Mouse (Mus musculus) MEL (cell line): ENCODE measurements around the gene Veph1. TPM values are rescaled to one million over a fixed set of nuclear protein-coding genes. Genes with fewer than 3 reads are reported as not detected.

ENCODE experiments used
- DNase-seq: peaks from one replicate; pipeline ENCODE4 v3.0.0; 2011; ENCODE audit warnings: low read depth, low spot score
- H3K27ac ChIP-seq: 2 replicates; pipeline ENCODE4 v1.5.1; 2012; ENCODE audit warnings: low read depth, mild to moderate bottlenecking, control low read depth, low read length, moderate library complexity; ENCODE audit not compliant: control insufficient read depth
- H3K27me3 ChIP-seq, 2 experiments: fragments of 150-350 bp in 1 of 2; sonication (generic) in 1 of 2; 2 replicates each; pipeline ENCODE4 v1.6.1; 2012; ENCODE audit warnings: low read length in 2 of 2, mild to moderate bottlenecking in 2 of 2, improper control_type of control experiment in 1 of 2, moderate library complexity in 1 of 2; ENCODE audit not compliant: insufficient read depth in 2 of 2, control insufficient read depth in 1 of 2
- H3K36me3 ChIP-seq, 2 experiments: 2 replicates each; pipeline ENCODE4 v1.6.1; 2012 to 2014; ENCODE audit warnings: low read length in 2 of 2, improper control_type of control experiment in 1 of 2, inconsistent platforms in 1 of 2, mild to moderate bottlenecking in 1 of 2; ENCODE audit not compliant: insufficient read depth in 2 of 2, control insufficient read depth in 1 of 2
- H3K4me1 ChIP-seq, 2 experiments: fragments of 150-350 bp in 1 of 2; sonication (generic) in 1 of 2; 2 replicates each; pipeline ENCODE4 v1.6.1; 2012; ENCODE audit warnings: low read length in 2 of 2, improper control_type of control experiment in 1 of 2, mild to moderate bottlenecking in 1 of 2; ENCODE audit not compliant: insufficient read depth in 2 of 2, control insufficient read depth in 1 of 2
- H3K4me3 ChIP-seq, 2 experiments: fragments of 150-350 bp in 1 of 2; sonication (generic) in 1 of 2; 2 replicates each; pipeline ENCODE4 v1.5.1; 2012; ENCODE audit warnings: low read depth in 2 of 2, low read length in 2 of 2, mild to moderate bottlenecking in 2 of 2, moderate library complexity in 2 of 2, control low read depth in 1 of 2, improper control_type of control experiment in 1 of 2; ENCODE audit not compliant: control insufficient read depth in 1 of 2, insufficient read depth in 1 of 2
- H3K79me2 ChIP-seq: 2 replicates; pipeline ENCODE4 v1.6.1; 2012; ENCODE audit warnings: mild to moderate bottlenecking, low read length, moderate library complexity; ENCODE audit not compliant: control insufficient read depth, poor library complexity, insufficient read depth
- H3K9ac ChIP-seq: 2 replicates; pipeline ENCODE4 v1.6.1; 2012; ENCODE audit warnings: low read depth, mild to moderate bottlenecking, control low read depth, low read length, moderate library complexity; ENCODE audit not compliant: control insufficient read depth, poor library complexity, severe bottlenecking
- H3K9me3 ChIP-seq: fragments of 150-350 bp; sonication (generic); replicated peaks from 2 replicates; pipeline ENCODE4 v1.6.1; 2012; ENCODE audit warnings: mild to moderate bottlenecking, low read length, improper control_type of control experiment, moderate library complexity; ENCODE audit not compliant: insufficient read depth
- BHLHE40 ChIP-seq: IDR thresholded peaks from 2 replicates; pipeline ENCODE4 v1.6.1; 2012; ENCODE audit warnings: low read depth, mild to moderate bottlenecking, inconsistent platforms, low read length, improper control_type of control experiment, borderline replicate concordance
- CHD2 ChIP-seq: IDR thresholded peaks from 2 replicates; pipeline ENCODE4 v1.6.1; 2011; ENCODE audit warnings: low read length, improper control_type of control experiment
- CTCF ChIP-seq, 3 experiments: IDR thresholded peaks in 2 of 3; conservative IDR thresholded peaks in 1 of 3; 2 replicates each; pipeline ENCODE4 v1.5.1; 2011 to 2012; ENCODE audit warnings: low read length in 3 of 3, low read depth in 2 of 3, mild to moderate bottlenecking in 2 of 3, improper control_type of control experiment in 1 of 3, inconsistent platforms in 1 of 3, mixed read lengths in 1 of 3, moderate library complexity in 1 of 3; ENCODE audit not compliant: control insufficient read depth in 1 of 3, insufficient read depth in 1 of 3, poor library complexity in 1 of 3, severe bottlenecking in 1 of 3
- ELF1 ChIP-seq: IDR thresholded peaks from 2 replicates; pipeline ENCODE4 v1.6.1; 2014; ENCODE audit warnings: low read depth, mild to moderate bottlenecking, inconsistent platforms, low read length, improper control_type of control experiment, moderate library complexity
- ETS1 ChIP-seq: IDR thresholded peaks from 2 replicates; pipeline ENCODE4 v1.6.1; 2012; ENCODE audit warnings: low read depth, mild to moderate bottlenecking, inconsistent platforms, low read length, improper control_type of control experiment, moderate library complexity
- GABPA ChIP-seq: IDR thresholded peaks from 2 replicates; pipeline ENCODE4 v1.6.1; 2012; ENCODE audit warnings: low read depth, mild to moderate bottlenecking, inconsistent platforms, low read length, improper control_type of control experiment, moderate library complexity
- JUND ChIP-seq: IDR thresholded peaks from 2 replicates; pipeline ENCODE4 v1.6.1; 2011; ENCODE audit warnings: low read depth, mild to moderate bottlenecking, improper control_type of control experiment, low read length
- KAT2A ChIP-seq: conservative IDR thresholded peaks from 2 replicates; pipeline ENCODE4 v1.6.1; 2012; ENCODE audit warnings: low read depth, low read length, improper control_type of control experiment, inconsistent platforms
- MAFK ChIP-seq: IDR thresholded peaks from 2 replicates; pipeline ENCODE4 v1.6.1; 2011; ENCODE audit warnings: low read depth, mild to moderate bottlenecking, low read length, improper control_type of control experiment, borderline replicate concordance
- MAX ChIP-seq: IDR thresholded peaks from 2 replicates; pipeline ENCODE4 v1.6.1; 2011; ENCODE audit warnings: low read length, improper control_type of control experiment
- MAZ ChIP-seq: IDR thresholded peaks from 2 replicates; pipeline ENCODE4 v1.6.1; 2012; ENCODE audit warnings: low read depth, mild to moderate bottlenecking, inconsistent platforms, low read length, improper control_type of control experiment
- MYB ChIP-seq: IDR thresholded peaks from 2 replicates; pipeline ENCODE4 v1.6.1; 2011; ENCODE audit warnings: mild to moderate bottlenecking, low read depth, low read length, improper control_type of control experiment
- MYC ChIP-seq: IDR thresholded peaks from 2 replicates; pipeline ENCODE4 v1.6.1; 2011; ENCODE audit warnings: low read depth, mild to moderate bottlenecking, low read length, improper control_type of control experiment, moderate library complexity
- NRF1 ChIP-seq: IDR thresholded peaks from 2 replicates; pipeline ENCODE4 v1.6.1; 2014; ENCODE audit warnings: low read depth, mild to moderate bottlenecking, inconsistent platforms, low read length, improper control_type of control experiment, moderate library complexity; ENCODE audit not compliant: poor library complexity, insufficient read depth, severe bottlenecking
- POLR2AphosphoS2 ChIP-seq: IDR thresholded peaks from 2 replicates; pipeline ENCODE4 v1.6.1; 2011; ENCODE audit warnings: low read length, improper control_type of control experiment
- POLR2AphosphoS5 ChIP-seq: IDR thresholded peaks from 2 replicates; pipeline ENCODE4 v1.6.1; 2012; ENCODE audit warnings: low read depth, borderline replicate concordance, mild to moderate bottlenecking, inconsistent platforms, low read length, moderate library complexity, mixed read lengths
- RAD21 ChIP-seq: IDR thresholded peaks from 2 replicates; pipeline ENCODE4 v1.6.1; 2011; ENCODE audit warnings: mild to moderate bottlenecking, low read depth, low read length, improper control_type of control experiment
- SIN3A ChIP-seq: IDR thresholded peaks from 2 replicates; pipeline ENCODE4 v1.6.1; 2012; ENCODE audit warnings: low read length, improper control_type of control experiment, inconsistent platforms
- TCF12 ChIP-seq: IDR thresholded peaks from 2 replicates; pipeline ENCODE4 v1.6.1; 2014; ENCODE audit warnings: low read depth, mild to moderate bottlenecking, inconsistent platforms, low read length, improper control_type of control experiment, moderate library complexity
- USF2 ChIP-seq, 2 experiments: IDR thresholded peaks; 2 replicates each; pipeline ENCODE4 v1.6.1; 2011 to 2012; ENCODE audit warnings: improper control_type of control experiment in 2 of 2, low read length in 2 of 2, borderline replicate concordance in 1 of 2, inconsistent platforms in 1 of 2, low read depth in 1 of 2, mild to moderate bottlenecking in 1 of 2; ENCODE audit not compliant: insufficient read depth in 1 of 2
- ZC3H11A ChIP-seq: IDR thresholded peaks from 2 replicates; pipeline ENCODE4 v1.6.1; 2012; ENCODE audit warnings: low read depth, mild to moderate bottlenecking, inconsistent platforms, low read length, improper control_type of control experiment
- ZKSCAN1 ChIP-seq: IDR thresholded peaks from 2 replicates; pipeline ENCODE4 v1.6.1; 2012; ENCODE audit warnings: low read depth, mild to moderate bottlenecking, inconsistent platforms, low read length, improper control_type of control experiment, moderate library complexity
- ZMIZ1 ChIP-seq: IDR thresholded peaks from 2 replicates; pipeline ENCODE4 v1.6.1; 2012; ENCODE audit warnings: low read depth, mild to moderate bottlenecking, inconsistent platforms, low read length, improper control_type of control experiment, moderate library complexity
- ZNF384 ChIP-seq: IDR thresholded peaks from 2 replicates; pipeline ENCODE4 v1.6.1; 2012; ENCODE audit warnings: low read depth, mild to moderate bottlenecking, inconsistent platforms, low read length, improper control_type of control experiment
- polyA plus RNA-seq, 2 experiments: library from polyadenylated mRNA; stranded (reverse) in 1 of 2; unstranded in 1 of 2; fragments of >175 nt in 1 of 2; fragments of >200 nt in 1 of 2; gene quantifications; 2 replicates each; pipeline versions ENCODE4 v1.2.1 to v1.2.4; 2012; ENCODE audit warnings: low replicate concordance in 2 of 2, low read depth in 1 of 2; ENCODE audit not compliant: insufficient read length in 2 of 2, insufficient read depth in 1 of 2, missing spikeins in 1 of 2
- total RNA-seq: library from RNA; depleted of rRNA; stranded (reverse); fragments of 300-350 nt; gene quantifications from 2 replicates; pipeline ENCODE4 v1.2.3, GENCODE M21; 2012

Gene Veph1
- total and polyA plus RNA-seq, 3 experiments = 0.01 TPM; not detected in 2

- Histone ChIP-seq H3K27ac (no peak overlapping the region), H3K4me1 (no peaks in the 10 kb centered on the region), H3K79me2 (no peaks in the 10 kb centered on the region), H3K27me3 (no peaks in the 10 kb centered on the region; a peak in 1 of 4 replicates)
- TF ChIP-seq MAZ (no peak), ZC3H11A (no peak), ZNF384 (no peak), ZKSCAN1 (no peak), BHLHE40 (no peak), NRF1 (no peak), ELF1 (no peak)
- TF ChIP-seq, all 39 proteins: peak for 0
- Histone ChIP-seq H3K9me3 (no peaks in the 10 kb centered on the region), H3K9ac (no peak overlapping the region), H3K4me3 (no peak overlapping the region), H3K36me3 (no peaks in the 10 kb centered on the region)
- DNase-seq = no peak
These were observed 134.0 kb downstream of the Veph1 start for GRCm38 (mm10) chr3:66162612-66163011.

DNA sequence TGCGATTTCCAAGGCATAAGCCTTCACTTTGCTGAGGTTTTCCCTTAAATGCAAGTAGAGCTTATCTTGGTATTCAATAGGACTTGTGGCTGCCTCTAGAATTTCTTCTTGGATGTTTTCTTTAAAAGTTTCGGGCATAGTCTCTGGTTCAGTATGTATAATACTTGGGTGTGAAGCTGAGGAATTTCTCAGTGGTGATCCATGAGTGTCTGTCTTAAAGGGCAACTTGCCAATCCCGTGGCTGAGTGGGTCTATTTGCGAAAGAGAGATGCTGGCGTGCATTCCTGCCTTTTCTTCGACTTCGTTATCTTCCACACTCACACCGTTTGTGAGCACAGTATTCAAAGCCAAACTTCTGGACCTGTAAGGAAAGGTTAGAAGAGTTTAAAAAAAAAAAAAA is 138.7 kb downstream of the Veph1 start:
- H3K4me3 ChIP-seq = no peak overlapping the region
- H3K9ac ChIP-seq = no peak overlapping the region
- no peaks in the 10 kb centered on the region; a peak in 1 of 4 replicates for H3K27me3 ChIP-seq
- no peaks in the 10 kb centered on the region for H3K79me2 ChIP-seq
- DNase-seq = no peak
- H3K27ac ChIP-seq = no peak overlapping the region
- no peaks in the 10 kb centered on the region for H3K4me1 ChIP-seq
- H3K36me3 ChIP-seq = no peaks in the 10 kb centered on the region
- H3K9me3 ChIP-seq = no peaks in the 10 kb centered on the region
- no peak for TF ChIP-seq KAT2A
- TF ChIP-seq MYB = no peak
- no peak for TF ChIP-seq ZKSCAN1
- TF ChIP-seq TCF12 = no peak
- TF ChIP-seq USF2 (IDR thresholded peaks at IDR 0.05; ENCODE audit: borderline replicate concordance in 1 of 2, insufficient read depth in 1 of 2, low read depth in 1 of 2, low read length in 2 of 2) = no peak
- no peak for TF ChIP-seq ZMIZ1
- TF ChIP-seq GABPA = no peak
- no peak for TF ChIP-seq CTCF (IDR thresholded peaks at IDR 0.05 in 2 of 3, conservative IDR thresholded peaks at IDR 0.05 in 1 of 3; ENCODE audit: control insufficient read depth in 1 of 3, insufficient read depth in 1 of 3, low read depth in 2 of 3, low read length in 3 of 3, poor library complexity in 1 of 3, severe bottlenecking in 1 of 3)
- TF ChIP-seq MAX = no peak
- no peak for TF ChIP-seq ELF1

DNA sequence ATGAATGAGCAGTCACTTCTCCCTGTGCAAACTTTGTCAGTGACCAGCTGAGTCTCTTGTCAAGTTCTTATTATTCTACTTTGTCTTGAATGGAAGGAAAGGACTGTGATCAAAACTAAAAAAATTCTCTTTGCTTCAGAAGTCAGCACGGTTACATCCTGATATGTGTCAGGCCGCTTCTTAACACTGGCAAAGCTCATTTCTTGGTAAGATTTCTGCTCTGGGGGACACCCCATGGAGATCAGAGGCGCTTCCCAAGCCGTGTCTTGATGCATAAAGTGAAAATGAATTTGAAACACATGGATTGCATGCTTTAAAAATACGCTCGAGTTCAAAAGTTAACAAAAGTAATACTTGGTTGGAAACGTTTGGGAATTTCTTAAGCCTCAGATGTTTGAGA is 159.0 kb downstream of the Veph1 start:
- no peak overlapping the region for H3K4me3 ChIP-seq
- TF ChIP-seq MYB (no peak), MAZ (no peak), ELF1 (no peak), JUND (no peak), ZKSCAN1 (no peak), POLR2AphosphoS2 (no peak), BHLHE40 (no peak), MYC (no peak), SIN3A (no peak), USF2 (IDR thresholded peaks at IDR 0.05; ENCODE audit: borderline replicate concordance in 1 of 2, insufficient read depth in 1 of 2, low read depth in 1 of 2, low read length in 2 of 2) (no peak), RAD21 (no peak), CTCF (IDR thresholded peaks at IDR 0.05 in 2 of 3, conservative IDR thresholded peaks at IDR 0.05 in 1 of 3; ENCODE audit: control insufficient read depth in 1 of 3, insufficient read depth in 1 of 3, low read depth in 2 of 3, low read length in 3 of 3, poor library complexity in 1 of 3, severe bottlenecking in 1 of 3) (no peak), POLR2AphosphoS5 (no peak), ETS1 (no peak), MAFK (no peak), CHD2 (no peak)
- TF ChIP-seq, all 39 proteins: peak for 0
- Histone ChIP-seq H3K79me2 (no peaks in the 10 kb centered on the region), H3K36me3 (no peaks in the 10 kb centered on the region), H3K9me3 (no peaks in the 10 kb centered on the region), H3K27me3 (no peaks in the 10 kb centered on the region; a peak in 1 of 4 replicates), H3K27ac (no peak overlapping the region), H3K9ac (no peak overlapping the region), H3K4me1 (no peaks in the 10 kb centered on the region)
- DNase-seq = no peak
